Mouse (Mus musculus) large intestine, adult 2 months (tissue): ENCODE measurements around the gene Smpd3. TPM values are rescaled to one million over a fixed set of nuclear protein-coding genes. Genes with fewer than 3 reads are reported as not detected.

Source experiments
- DNase-seq: peaks from one replicate; pipeline ENCODE4 v3.0.0-alpha.2; 2012; ENCODE audit warnings: low read depth, low spot score
- WGBS: fragments of 180-500 bp; shearing (Covaris S2); methylation state at CpG from one replicate; pipeline ENCODE4 v1.1.7; 2018; 5-methylcytosine and 5-hydroxymethylcytosine counted together
- polyA plus RNA-seq: library from polyadenylated mRNA; depleted of rRNA; stranded (reverse); fragments of >200 nt; gene quantifications from 2 replicates; pipeline ENCODE4 v1.2.3, GENCODE M21; 2012; rRNA removed

Smpd3 gene
- polyA plus RNA-seq, 1 experiment: 54.3 TPM

DNA sequence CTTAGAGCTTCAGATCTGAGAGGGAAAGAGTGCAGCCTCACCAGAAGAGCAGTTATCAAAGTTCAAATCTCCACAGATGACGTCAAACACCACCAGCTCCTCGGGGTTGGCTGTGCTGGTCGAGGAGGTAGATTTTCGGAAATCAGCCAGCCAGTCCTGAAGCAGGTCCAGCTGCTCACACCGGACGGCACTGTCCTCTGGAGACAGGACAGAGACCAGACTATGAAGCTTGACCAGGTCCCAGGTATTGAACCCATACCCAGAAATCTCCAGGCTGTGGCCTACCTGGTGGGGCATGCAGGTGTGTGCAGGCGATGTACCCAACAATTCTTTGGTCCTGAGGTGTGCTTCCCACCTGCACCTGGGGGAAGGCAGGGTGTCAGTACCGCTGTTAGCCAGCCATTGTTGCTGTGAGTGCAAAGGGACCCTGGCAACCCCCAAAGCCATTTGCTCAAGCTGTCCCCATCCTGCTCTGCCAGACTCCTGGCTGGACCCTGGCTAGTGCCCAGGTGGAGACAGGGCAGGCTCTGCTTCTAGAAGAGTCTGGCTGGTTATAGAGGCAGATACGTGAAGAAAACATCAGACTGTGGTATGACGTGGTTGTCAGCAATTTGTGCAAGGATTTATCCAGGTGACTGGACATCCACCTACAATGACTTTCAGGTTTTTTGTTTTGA is 78.1 kb downstream of the Smpd3 start:
- no peak for DNase-seq
- WGBS: 91% methylated on average over 10 of the region's 10 CpGs

- 50% methylated on average over 1 of the region's 1 CpGs for WGBS
- DNase-seq: no peak
These were observed 79.6 kb downstream of the Smpd3 start for GRCm38 (mm10) chr8:106258169-106258568.

- 58% methylated on average over 4 of the region's 4 CpGs for WGBS
These were observed 87.6 kb downstream of the Smpd3 start for GRCm38 (mm10) chr8:106250186-106250585.

DNA sequence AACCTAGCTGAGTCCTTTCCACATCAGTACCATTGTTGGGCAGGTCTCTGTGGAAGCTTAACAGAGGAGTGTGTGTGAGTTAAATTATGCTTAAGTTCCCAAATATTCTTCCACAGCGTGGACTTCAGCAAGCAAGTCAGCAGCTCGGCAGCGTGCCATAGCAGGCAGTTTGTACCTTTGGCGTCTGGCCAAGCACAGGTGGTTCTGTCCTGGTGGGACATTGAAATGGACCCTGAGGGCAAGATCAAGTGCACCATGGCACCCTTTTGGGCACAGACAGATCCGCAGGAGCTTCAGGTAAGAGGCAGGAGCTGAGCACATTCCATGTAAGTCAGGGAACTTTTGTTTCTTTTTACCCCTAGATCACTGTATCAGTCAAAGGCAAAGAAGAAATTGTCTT is 100.7 kb downstream of the Smpd3 start:
- 59% methylated on average over 5 of the region's 5 CpGs for WGBS
- no peak for DNase-seq

More at GRCm38 (mm10) chr8:106250186-106250585, 87.6 kb downstream of the Smpd3 start:
- DNase-seq: no peak

DNA sequence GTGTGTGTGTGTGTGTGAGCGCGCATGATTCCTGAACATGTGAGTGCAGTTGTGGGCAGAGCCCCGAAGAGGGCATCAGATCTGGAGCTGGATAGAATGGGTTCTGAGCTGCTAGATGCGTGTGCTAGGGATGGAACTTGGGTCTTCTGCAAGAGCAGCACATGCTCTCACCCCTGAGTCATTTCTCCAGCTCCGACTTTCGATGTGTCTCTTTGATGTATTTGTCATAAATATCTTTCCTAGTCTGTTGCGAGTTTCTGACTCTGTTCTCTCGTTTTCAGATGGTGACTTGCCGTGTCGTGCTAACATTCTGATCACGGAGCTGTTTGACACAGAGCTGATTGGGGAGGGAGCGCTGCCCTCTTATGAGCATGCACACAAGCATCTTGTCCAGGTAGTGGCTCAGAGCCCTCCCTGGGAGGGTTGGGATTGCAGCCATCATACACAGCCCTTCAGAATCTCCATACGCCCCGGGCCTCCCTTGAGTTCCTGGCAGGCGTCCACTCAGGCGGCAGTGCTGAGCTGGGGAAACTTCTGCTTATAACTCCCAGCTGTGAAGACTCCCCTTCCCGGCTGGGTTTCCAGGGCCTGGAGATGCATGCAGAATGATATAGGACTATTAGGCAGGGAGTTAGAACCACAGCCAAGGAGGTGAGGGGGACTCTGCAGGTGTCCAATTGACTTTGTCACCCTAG is 103.1 kb downstream of the Smpd3 start:
- WGBS: 83% methylated on average over 17 of the region's 17 CpGs
- DNase-seq: no peak

DNA sequence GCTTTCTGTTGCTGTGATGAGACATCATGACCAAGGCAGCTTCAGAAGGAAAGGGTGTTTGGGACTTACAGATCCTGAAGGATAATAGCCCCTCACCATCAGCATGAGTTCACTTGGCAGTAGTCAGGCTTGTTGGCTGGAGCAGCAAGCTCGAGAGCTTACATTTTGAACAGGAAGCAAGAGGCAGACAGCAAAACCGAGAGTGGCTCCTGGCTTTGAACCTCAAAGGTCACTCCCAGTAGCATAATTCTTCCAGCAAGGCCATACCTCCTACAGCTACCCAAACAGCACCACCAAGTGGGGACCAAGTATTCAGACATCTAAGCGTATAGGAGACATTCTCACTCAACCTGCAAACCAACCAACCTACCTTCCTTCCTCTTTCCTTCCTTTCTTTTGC is 105.0 kb downstream of the Smpd3 start:
- WGBS: 77% methylated on average over 3 of the region's 3 CpGs
- no peak for DNase-seq

- no peak for DNase-seq
- 91% methylated on average over 7 of the region's 7 CpGs for WGBS
These were observed 106.3 kb downstream of the Smpd3 start for GRCm38 (mm10) chr8:106231536-106231935.

- WGBS: 35% methylated on average over 9 of the region's 9 CpGs
- DNase-seq: peak; percentile 25
These were observed 111.2 kb downstream of the Smpd3 start for GRCm38 (mm10) chr8:106226589-106226988.

GRCm38 (mm10) chr8:106219620-106220019 is 118.2 kb downstream of the Smpd3 start:
- no peak for DNase-seq
- 87% methylated on average over 3 of the region's 3 CpGs for WGBS

GRCm38 (mm10) chr8:106213959-106214358 is 123.8 kb downstream of the Smpd3 start:
- 92% methylated on average over 3 of the region's 3 CpGs for WGBS
- no peak for DNase-seq

DNA sequence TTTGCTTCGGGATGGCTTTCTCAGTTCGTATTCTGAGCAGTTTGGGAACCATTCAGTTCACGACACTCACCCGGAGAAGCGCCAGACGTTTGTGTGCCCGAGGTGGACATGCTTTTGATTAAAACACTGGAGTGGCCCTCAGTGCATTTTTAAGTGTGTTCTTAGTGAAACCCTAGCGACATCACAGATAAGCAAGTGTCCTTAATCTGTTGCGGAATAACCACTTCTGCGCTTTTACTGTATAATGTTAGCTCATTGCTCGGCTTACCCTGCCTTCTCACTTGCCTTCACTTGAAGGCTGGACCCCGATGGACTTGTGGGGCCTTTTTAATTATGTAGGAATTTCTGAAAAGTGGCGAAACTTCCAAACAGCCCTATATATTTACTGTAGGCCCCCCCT is 126.4 kb downstream of the Smpd3 start:
- 3% methylated on average over 13 of the region's 13 CpGs for WGBS
- no peak for DNase-seq

DNA sequence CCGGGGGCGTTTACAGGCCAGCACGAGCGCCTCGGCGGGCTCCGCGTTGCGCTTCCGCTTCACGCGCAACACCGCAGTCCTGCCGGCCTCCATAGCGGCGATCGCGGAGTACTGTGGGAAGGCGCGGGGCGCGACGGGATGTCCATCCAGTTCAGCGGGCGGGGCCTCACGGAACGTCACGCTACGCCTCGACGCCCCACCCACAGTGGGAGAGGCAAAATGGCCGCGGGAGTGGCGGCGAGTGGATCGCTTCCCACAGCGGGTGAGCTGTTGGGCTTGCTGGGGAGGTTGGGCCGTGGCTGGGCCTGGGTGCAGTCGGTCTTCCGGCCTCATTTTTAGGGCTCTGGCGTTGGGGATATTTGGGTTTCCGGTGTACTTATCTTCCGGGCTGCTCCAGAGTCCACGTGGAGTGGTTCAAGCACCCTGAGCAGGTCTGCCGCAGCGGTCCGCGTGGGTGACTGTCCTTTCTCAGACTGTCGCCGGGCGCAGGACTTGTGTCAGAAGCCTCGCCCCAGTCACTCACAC is 126.9 kb downstream of the Smpd3 start, which contains the start of the genes Slc7a6os and Prmt7:
Gene Slc7a6os, minus strand, starts transcription at position 115 of the 525 bp plus-strand sequence.
Gene Prmt7, plus strand, starts transcription at position 116 of the 525 bp plus-strand sequence.
- under 1% methylated on average over 52 of the region's 52 CpGs for WGBS
- peak; percentile 83 for DNase-seq

GRCm38 (mm10) chr8:106210035-106210731 is 127.6 kb downstream of the Smpd3 start:
- WGBS: under 1% methylated on average over 35 of the region's 35 CpGs
- peak; percentile 13 for DNase-seq

Other genes starting within 250 kb of the Smpd3 start
- gene Esrp2, start 201.0 kb downstream of the Smpd3 start, polyA plus RNA-seq: 19.4 and 32.1 TPM in 2 replicates
- 4.5 TPM in 2 replicates for gene Pla2g15, start 187.6 kb downstream of the Smpd3 start, polyA plus RNA-seq
- 7.7 and 11.6 TPM in 2 replicates for gene Slc7a6, start 169.1 kb downstream of the Smpd3 start, polyA plus RNA-seq
- 15.0 and 19.2 TPM in 2 replicates for gene Slc7a6os, start 127.1 kb downstream of the Smpd3 start, polyA plus RNA-seq
- gene Prmt7, start 127.1 kb downstream of the Smpd3 start, polyA plus RNA-seq: 19.0 and 20.8 TPM in 2 replicates
- 1.4 and 1.7 TPM in 2 replicates for gene Zfp90, start 77.3 kb upstream of the Smpd3 start, polyA plus RNA-seq
- gene 6030452D12Rik, start 162.5 kb upstream of the Smpd3 start, polyA plus RNA-seq: not detected in 2 replicates
- gene Cdh3, start 172.9 kb upstream of the Smpd3 start, polyA plus RNA-seq: 1.2 and 1.3 TPM in 2 replicates
- gene Gm10073, start 235.5 kb upstream of the Smpd3 start, polyA plus RNA-seq: 106 and 113 TPM in 2 replicates